Mouse (Mus musculus): ENCODE measurements at regions not wholly inside any gene's neighbourhood (a gene's known extent, or its start where the extent isn't known, plus 50 kb on each side); places are given as distances from the start of the nearest gene placed in this dataset.
A peak's percentile ranks its signal among the peaks of the same experiment; 100 is the strongest.

DNA sequence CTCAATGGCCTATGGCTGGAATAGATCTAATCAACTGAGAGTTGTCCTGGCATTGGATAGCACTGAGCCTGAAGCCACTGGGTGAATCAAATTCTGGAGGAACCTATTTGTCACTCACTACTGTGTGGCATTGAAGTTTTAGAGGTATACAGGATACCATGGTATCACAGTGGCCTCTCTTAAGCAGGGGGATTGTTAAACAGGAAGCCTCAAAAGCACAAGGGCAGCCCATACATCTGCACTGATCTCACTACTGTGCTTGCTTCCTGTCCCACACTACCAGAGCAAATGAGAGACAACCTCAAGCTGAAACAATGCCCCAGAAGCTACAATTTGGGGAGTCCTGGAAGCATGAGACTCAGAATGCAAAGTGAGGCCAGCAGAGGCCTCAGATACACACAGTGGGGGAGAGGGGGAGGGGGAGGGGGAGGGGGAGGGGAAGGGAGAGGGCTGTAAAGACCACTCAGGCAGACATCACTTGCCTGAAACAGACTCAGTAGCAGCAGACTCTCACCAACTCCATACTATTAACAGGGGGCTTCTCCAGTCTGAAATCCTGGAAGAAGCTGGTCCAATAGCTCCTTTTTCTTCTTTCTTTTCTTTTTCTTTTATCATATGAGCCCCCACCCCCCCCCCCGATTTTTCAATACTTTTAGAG lies 179.7 kb upstream of the Car8 start:
- no peaks in the 10 kb centered on the region for H3K36me3 ChIP-seq (ENCODE audit: control insufficient read depth, insufficient read depth)
- TF ChIP-seq MYOG (IDR thresholded peaks at IDR 0.05; ENCODE audit: control insufficient read depth in 1 of 3, insufficient read depth in 1 of 3, insufficient read length in 2 of 3, low read depth in 2 of 3): no peak
- TF ChIP-seq POLR2A (IDR thresholded peaks at IDR 0.05; ENCODE audit: insufficient read length, low read depth): no peak
- H3ac ChIP-seq (ENCODE audit: control insufficient read depth, insufficient read length): no peak overlapping the region
- H3K27me3 ChIP-seq (ENCODE audit: control insufficient read depth, insufficient read depth, insufficient read length): no peaks in the 10 kb centered on the region
- H3K4me3 ChIP-seq: no peak overlapping the region
- H3K4me2 ChIP-seq (ENCODE audit: low read depth): no peak overlapping the region
- no peaks in the 10 kb centered on the region for H3K79me2 ChIP-seq (ENCODE audit: control insufficient read depth, insufficient read depth)

- H3ac ChIP-seq (ENCODE audit: control insufficient read depth, insufficient read length): no peak overlapping the region
- H3K4me3 ChIP-seq: no peak overlapping the region
- H3K4me2 ChIP-seq (ENCODE audit: low read depth): no peak overlapping the region
- TF ChIP-seq POLR2AphosphoS2 (IDR thresholded peaks at IDR 0.05; ENCODE audit: insufficient read length, low read depth): no peak
- no peak for TF ChIP-seq USF1 (IDR thresholded peaks at IDR 0.05; ENCODE audit: low read depth)
- no peak for TF ChIP-seq SRF (IDR thresholded peaks at IDR 0.05; ENCODE audit: control insufficient read depth, insufficient read length, low read depth)
- no peak for TF ChIP-seq MYOD1 (IDR thresholded peaks at IDR 0.05; ENCODE audit: control insufficient read depth in 1 of 3, insufficient read length in 2 of 3, low read depth in 2 of 3)
- TF ChIP-seq TCF3 (IDR thresholded peaks at IDR 0.05; ENCODE audit: insufficient read length, low read depth): no peak
- no peak for TF ChIP-seq TCF12 (IDR thresholded peaks at IDR 0.05; ENCODE audit: insufficient read depth, poor library complexity, severe bottlenecking)
- no peak for TF ChIP-seq E2F4 (IDR thresholded peaks at IDR 0.05; ENCODE audit: insufficient read depth)
- TF ChIP-seq REST (IDR thresholded peaks at IDR 0.05; ENCODE audit: insufficient read depth, insufficient read length): no peak
- no peak for TF ChIP-seq MYOG (IDR thresholded peaks at IDR 0.05; ENCODE audit: control insufficient read depth in 1 of 3, insufficient read depth in 1 of 3, insufficient read length in 2 of 3, low read depth in 2 of 3)
- TF ChIP-seq POLR2A (IDR thresholded peaks at IDR 0.05; ENCODE audit: insufficient read length, low read depth): no peak
- no peak for TF ChIP-seq MAX (IDR thresholded peaks at IDR 0.05; ENCODE audit: low read depth)
- no peak for TF ChIP-seq CEBPB (IDR thresholded peaks at IDR 0.05; ENCODE audit: insufficient read depth, poor library complexity, severe bottlenecking)
- no peaks in the 10 kb centered on the region for H3K79me2 ChIP-seq (ENCODE audit: control insufficient read depth, insufficient read depth)
- no peaks in the 10 kb centered on the region for H3K36me3 ChIP-seq (ENCODE audit: control insufficient read depth, insufficient read depth)
- no peaks in the 10 kb centered on the region for H3K27me3 ChIP-seq (ENCODE audit: control insufficient read depth, insufficient read depth, insufficient read length)
Measured at GRCm38 (mm10) chr4:8417821-8418220, 179.0 kb upstream of the Car8 start.

GRCm38 (mm10) chr4:8413307-8413706 lies 174.5 kb upstream of the Car8 start:
- H3K79me2 ChIP-seq (ENCODE audit: control insufficient read depth, insufficient read depth): no peaks in the 10 kb centered on the region
- H3K36me3 ChIP-seq (ENCODE audit: control insufficient read depth, insufficient read depth): no peaks in the 10 kb centered on the region
- H3K27me3 ChIP-seq (ENCODE audit: control insufficient read depth, insufficient read depth, insufficient read length): no peaks in the 10 kb centered on the region
- H3ac ChIP-seq (ENCODE audit: control insufficient read depth, insufficient read length): no peak overlapping the region
- no peak overlapping the region for H3K4me3 ChIP-seq
- no peak overlapping the region for H3K4me2 ChIP-seq (ENCODE audit: low read depth)
- TF ChIP-seq SRF (IDR thresholded peaks at IDR 0.05; ENCODE audit: control insufficient read depth, insufficient read length, low read depth) (no peak), CEBPB (IDR thresholded peaks at IDR 0.05; ENCODE audit: insufficient read depth, poor library complexity, severe bottlenecking) (peak; percentile 57; the same call in 1 of the 2 replicates)

DNA sequence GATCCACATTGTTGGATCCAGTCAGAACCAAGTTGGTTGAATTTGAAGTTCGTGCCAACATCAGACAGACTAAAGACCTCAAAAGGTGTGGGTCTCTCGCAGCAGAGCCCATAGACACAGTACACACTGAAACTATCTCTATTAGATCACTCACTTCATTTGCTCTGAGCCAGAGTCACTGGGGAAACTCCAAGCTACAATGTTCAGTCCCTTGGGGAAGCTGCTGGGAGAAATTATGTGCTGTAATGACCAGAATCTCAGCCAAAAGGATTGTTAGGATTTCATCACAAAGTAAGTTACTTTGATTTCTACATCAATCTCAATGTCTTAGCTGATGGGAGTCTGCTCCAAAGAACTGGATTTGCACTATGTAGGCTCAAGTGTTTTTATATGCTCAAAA lies 161.2 kb upstream of the Car8 start:
- H3K4me3 ChIP-seq: no peak overlapping the region
- no peak overlapping the region for H3K4me2 ChIP-seq (ENCODE audit: low read depth)
- no peaks in the 10 kb centered on the region for H3K27me3 ChIP-seq (ENCODE audit: control insufficient read depth, insufficient read depth, insufficient read length)
- no peak overlapping the region for H3ac ChIP-seq (ENCODE audit: control insufficient read depth, insufficient read length)
- TF ChIP-seq MYOD1 (IDR thresholded peaks at IDR 0.05; ENCODE audit: control insufficient read depth in 1 of 3, insufficient read length in 2 of 3, low read depth in 2 of 3): no peak
- no peaks in the 10 kb centered on the region for H3K36me3 ChIP-seq (ENCODE audit: control insufficient read depth, insufficient read depth)
- no peaks in the 10 kb centered on the region for H3K79me2 ChIP-seq (ENCODE audit: control insufficient read depth, insufficient read depth)

DNA sequence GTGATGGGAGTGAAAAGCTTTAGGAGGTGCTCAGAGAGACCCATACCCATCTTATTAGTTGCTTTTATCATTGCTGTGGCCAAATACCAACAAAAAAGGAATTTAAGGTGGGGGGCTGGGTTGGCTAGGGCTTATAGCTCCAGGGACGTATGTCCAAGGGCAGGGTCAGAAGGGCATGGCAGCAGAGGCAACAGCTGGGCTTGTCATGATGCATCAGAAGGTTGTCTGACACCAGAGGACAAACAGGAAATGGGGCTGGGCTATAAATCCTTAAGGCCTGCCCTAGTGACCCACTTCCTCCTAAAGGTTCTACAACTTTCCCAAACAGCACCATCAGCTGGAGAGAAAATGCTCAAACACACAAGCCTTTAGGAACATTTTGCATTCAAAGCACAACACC lies 160.6 kb upstream of the Car8 start:
- Histone ChIP-seq H3ac (ENCODE audit: control insufficient read depth, insufficient read length) (no peak overlapping the region), H3K36me3 (ENCODE audit: control insufficient read depth, insufficient read depth) (no peaks in the 10 kb centered on the region), H3K27me3 (ENCODE audit: control insufficient read depth, insufficient read depth, insufficient read length) (no peaks in the 10 kb centered on the region), H3K79me2 (ENCODE audit: control insufficient read depth, insufficient read depth) (no peaks in the 10 kb centered on the region), H3K4me3 (no peak overlapping the region), H3K4me2 (ENCODE audit: low read depth) (no peak overlapping the region)
- TF ChIP-seq TCF3 (IDR thresholded peaks at IDR 0.05; ENCODE audit: insufficient read length, low read depth) (no peak), SRF (IDR thresholded peaks at IDR 0.05; ENCODE audit: control insufficient read depth, insufficient read length, low read depth) (no peak), POLR2A (IDR thresholded peaks at IDR 0.05; ENCODE audit: insufficient read length, low read depth) (no peak), POLR2AphosphoS2 (IDR thresholded peaks at IDR 0.05; ENCODE audit: insufficient read length, low read depth) (no peak), E2F4 (IDR thresholded peaks at IDR 0.05; ENCODE audit: insufficient read depth) (no peak), TCF12 (IDR thresholded peaks at IDR 0.05; ENCODE audit: insufficient read depth, poor library complexity, severe bottlenecking) (no peak), MYOG (IDR thresholded peaks at IDR 0.05; ENCODE audit: control insufficient read depth in 1 of 3, insufficient read depth in 1 of 3, insufficient read length in 2 of 3, low read depth in 2 of 3) (no peak), REST (IDR thresholded peaks at IDR 0.05; ENCODE audit: insufficient read depth, insufficient read length) (no peak)

GRCm38 (mm10) chr4:8398969-8399368 lies 160.1 kb upstream of the Car8 start:
- no peak overlapping the region for H3K4me3 ChIP-seq
- H3K79me2 ChIP-seq (ENCODE audit: control insufficient read depth, insufficient read depth): no peaks in the 10 kb centered on the region
- H3K36me3 ChIP-seq (ENCODE audit: control insufficient read depth, insufficient read depth): no peaks in the 10 kb centered on the region
- H3ac ChIP-seq (ENCODE audit: control insufficient read depth, insufficient read length): no peak overlapping the region
- no peaks in the 10 kb centered on the region for H3K27me3 ChIP-seq (ENCODE audit: control insufficient read depth, insufficient read depth, insufficient read length)
- no peak overlapping the region for H3K4me2 ChIP-seq (ENCODE audit: low read depth)
- TF ChIP-seq USF1 (IDR thresholded peaks at IDR 0.05; ENCODE audit: low read depth): no peak
- no peak for TF ChIP-seq POLR2A (IDR thresholded peaks at IDR 0.05; ENCODE audit: insufficient read length, low read depth)
- no peak for TF ChIP-seq SRF (IDR thresholded peaks at IDR 0.05; ENCODE audit: control insufficient read depth, insufficient read length, low read depth)
- no peak for TF ChIP-seq TCF12 (IDR thresholded peaks at IDR 0.05; ENCODE audit: insufficient read depth, poor library complexity, severe bottlenecking)
- no peak for TF ChIP-seq CEBPB (IDR thresholded peaks at IDR 0.05; ENCODE audit: insufficient read depth, poor library complexity, severe bottlenecking)
- no peak for TF ChIP-seq MYOG (IDR thresholded peaks at IDR 0.05; ENCODE audit: control insufficient read depth in 1 of 3, insufficient read depth in 1 of 3, insufficient read length in 2 of 3, low read depth in 2 of 3)
- TF ChIP-seq E2F4 (IDR thresholded peaks at IDR 0.05; ENCODE audit: insufficient read depth): no peak

Data from myocyte (in vitro differentiated cells).